Mouse (Mus musculus): ENCODE measurements around the gene Dscaml1. TPM values are rescaled to one million over a fixed set of nuclear protein-coding genes. Genes with fewer than 3 reads are reported as not detected.

Dscaml1 gene
- polyA plus RNA-seq, 1 experiment: not detected

DNA sequence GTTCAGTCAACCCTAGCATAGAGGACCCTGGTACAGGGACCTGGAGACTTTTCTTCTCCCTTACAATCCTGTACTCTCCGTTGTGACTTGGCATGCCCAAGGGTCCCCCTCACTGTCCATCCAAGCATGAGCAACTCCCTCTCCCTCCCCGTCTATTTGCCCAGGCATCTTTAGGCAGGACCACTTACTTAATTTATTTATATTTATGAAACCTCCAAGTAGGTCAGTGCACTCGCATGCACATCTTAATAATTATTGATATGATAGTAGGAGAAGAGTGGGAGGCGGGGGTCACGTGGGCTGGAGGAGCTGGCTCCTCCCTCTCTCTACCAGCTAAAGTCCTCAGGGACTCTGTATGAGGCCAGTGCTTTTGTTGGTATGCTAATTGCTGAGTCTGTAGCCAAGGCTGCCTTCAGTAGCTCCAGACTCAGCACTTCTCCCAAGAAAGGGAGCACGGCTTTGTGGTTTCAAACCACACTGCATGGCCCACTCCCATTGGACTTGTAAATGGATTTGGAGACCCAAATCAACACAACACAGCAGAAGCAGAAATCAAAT, 199.5 kb downstream of the Dscaml1 start:
- Histone ChIP-seq H3K27ac (ENCODE audit: insufficient read depth, low read length) (no peak overlapping the region), H3K4me3 (ENCODE audit: insufficient read depth, low read length) (no peak overlapping the region), H3K4me1 (ENCODE audit: control insufficient read depth, insufficient read depth, low read length) (no peaks in the 10 kb centered on the region)
- no peak for TF ChIP-seq CTCF (IDR thresholded peaks at IDR 0.05; ENCODE audit: borderline replicate concordance, insufficient read depth, low read length)
- no peak for TF ChIP-seq POLR2A (IDR thresholded peaks at IDR 0.05; ENCODE audit: low read depth, low read length)

DNA sequence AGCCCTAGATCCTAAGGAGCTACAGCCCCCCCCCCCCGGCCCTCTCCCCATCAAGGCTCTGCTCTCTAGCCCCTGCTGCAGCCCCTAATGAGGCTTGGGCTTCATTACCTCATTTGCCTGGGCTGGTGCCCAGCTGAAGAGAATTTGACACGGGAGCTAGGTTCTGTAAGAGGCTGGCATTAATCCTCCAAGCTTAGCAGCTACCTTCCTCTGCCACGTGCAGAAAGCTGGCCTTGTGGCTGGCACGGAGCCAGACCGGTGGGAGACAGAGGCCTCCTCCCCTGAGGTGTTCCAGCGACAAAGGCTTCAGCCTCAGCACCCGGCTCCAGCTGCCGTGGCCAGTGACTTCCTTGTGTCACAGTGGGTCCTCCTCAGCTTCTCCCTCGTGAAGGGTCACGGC, 206.1 kb downstream of the Dscaml1 start:
- H3K4me1 ChIP-seq (ENCODE audit: control insufficient read depth, insufficient read depth, low read length): peaks cover 2% of the 10 kb centered on the region; the same call in 1 of the 2 replicates
- no peak for TF ChIP-seq CTCF (IDR thresholded peaks at IDR 0.05; ENCODE audit: borderline replicate concordance, insufficient read depth, low read length)
- TF ChIP-seq POLR2A (IDR thresholded peaks at IDR 0.05; ENCODE audit: low read depth, low read length): no peak
- H3K4me3 ChIP-seq (ENCODE audit: insufficient read depth, low read length): no peak overlapping the region
- no peak overlapping the region for H3K27ac ChIP-seq (ENCODE audit: insufficient read depth, low read length)

DNA sequence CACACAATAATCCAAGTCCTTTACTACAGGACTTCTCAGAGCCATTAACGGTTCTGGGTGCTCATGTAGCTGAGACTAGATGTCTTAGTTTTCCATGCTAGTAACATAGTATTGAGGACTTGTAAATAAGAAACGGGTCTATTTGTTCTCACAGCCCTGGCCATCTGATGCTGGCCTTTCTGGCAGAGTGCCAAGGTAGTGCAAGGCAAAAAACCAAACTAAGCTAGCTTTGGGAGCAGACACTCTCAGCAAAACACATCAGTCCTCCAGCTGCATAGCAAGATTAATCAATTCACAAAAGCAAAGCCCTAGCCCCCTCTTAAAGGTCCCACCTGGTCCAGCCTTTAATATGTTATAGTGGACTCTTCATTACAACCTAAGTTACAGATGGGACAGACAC, 206.6 kb downstream of the Dscaml1 start:
- H3K4me1 ChIP-seq (ENCODE audit: control insufficient read depth, insufficient read depth, low read length): peaks cover 2% of the 10 kb centered on the region; the same call in 1 of the 2 replicates
- no peak overlapping the region for H3K4me3 ChIP-seq (ENCODE audit: insufficient read depth, low read length)
- no peak overlapping the region for H3K27ac ChIP-seq (ENCODE audit: insufficient read depth, low read length)
- TF ChIP-seq POLR2A (IDR thresholded peaks at IDR 0.05; ENCODE audit: low read depth, low read length): no peak
- TF ChIP-seq CTCF (IDR thresholded peaks at IDR 0.05; ENCODE audit: borderline replicate concordance, insufficient read depth, low read length): no peak

DNA sequence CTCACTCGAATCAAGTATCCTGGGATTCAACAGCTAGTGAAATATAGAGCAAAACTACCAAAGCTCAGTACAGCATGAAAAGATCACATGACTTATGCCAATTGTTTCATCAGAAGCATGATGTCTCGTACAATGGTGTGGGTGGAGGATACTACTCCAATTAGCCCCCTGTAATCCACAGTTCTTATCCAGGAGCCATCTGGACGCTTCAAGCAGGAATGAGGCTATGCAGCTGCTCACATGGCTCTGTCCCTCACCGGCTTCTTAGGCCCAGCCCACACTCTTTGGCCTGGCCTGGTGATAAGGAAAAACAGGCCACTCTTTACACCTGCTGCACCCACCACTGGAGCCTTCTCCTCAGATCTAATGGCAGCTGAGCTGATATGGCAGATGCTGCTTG, 208.6 kb downstream of the Dscaml1 start:
- H3K4me3 ChIP-seq (ENCODE audit: insufficient read depth, low read length): no peak overlapping the region
- no peak overlapping the region for H3K27ac ChIP-seq (ENCODE audit: insufficient read depth, low read length)
- TF ChIP-seq CTCF (IDR thresholded peaks at IDR 0.05; ENCODE audit: borderline replicate concordance, insufficient read depth, low read length) (no peak), POLR2A (IDR thresholded peaks at IDR 0.05; ENCODE audit: low read depth, low read length) (no peak)
- peaks cover 2% of the 10 kb centered on the region; the same call in 1 of the 2 replicates for H3K4me1 ChIP-seq (ENCODE audit: control insufficient read depth, insufficient read depth, low read length)

DNA sequence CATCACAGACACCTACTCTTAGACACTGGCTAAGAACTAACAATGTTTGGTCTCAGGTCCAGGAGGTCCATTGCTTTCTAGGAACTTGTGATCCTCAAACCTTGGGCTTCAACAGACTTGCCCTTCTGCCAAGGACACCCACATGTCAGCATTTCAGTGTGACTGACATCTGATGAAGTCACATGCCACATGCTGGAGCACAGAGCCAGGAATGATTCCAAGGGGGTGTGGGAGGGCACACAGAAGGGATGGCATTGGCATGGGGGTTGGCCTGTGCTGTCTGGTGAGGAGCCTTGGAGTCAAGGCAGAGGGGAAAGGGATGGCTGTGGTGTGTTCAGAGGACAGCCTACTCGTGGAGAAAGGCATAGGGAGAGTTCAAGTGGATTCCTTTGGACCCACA, 210.9 kb downstream of the Dscaml1 start:
- H3K27ac ChIP-seq (ENCODE audit: insufficient read depth, low read length): no peak overlapping the region
- peaks cover 2% of the 10 kb centered on the region; the same call in 1 of the 2 replicates for H3K4me1 ChIP-seq (ENCODE audit: control insufficient read depth, insufficient read depth, low read length)
- H3K4me3 ChIP-seq (ENCODE audit: insufficient read depth, low read length): no peak overlapping the region
- TF ChIP-seq POLR2A (IDR thresholded peaks at IDR 0.05; ENCODE audit: low read depth, low read length): no peak
- TF ChIP-seq CTCF (IDR thresholded peaks at IDR 0.05; ENCODE audit: borderline replicate concordance, insufficient read depth, low read length): no peak

DNA sequence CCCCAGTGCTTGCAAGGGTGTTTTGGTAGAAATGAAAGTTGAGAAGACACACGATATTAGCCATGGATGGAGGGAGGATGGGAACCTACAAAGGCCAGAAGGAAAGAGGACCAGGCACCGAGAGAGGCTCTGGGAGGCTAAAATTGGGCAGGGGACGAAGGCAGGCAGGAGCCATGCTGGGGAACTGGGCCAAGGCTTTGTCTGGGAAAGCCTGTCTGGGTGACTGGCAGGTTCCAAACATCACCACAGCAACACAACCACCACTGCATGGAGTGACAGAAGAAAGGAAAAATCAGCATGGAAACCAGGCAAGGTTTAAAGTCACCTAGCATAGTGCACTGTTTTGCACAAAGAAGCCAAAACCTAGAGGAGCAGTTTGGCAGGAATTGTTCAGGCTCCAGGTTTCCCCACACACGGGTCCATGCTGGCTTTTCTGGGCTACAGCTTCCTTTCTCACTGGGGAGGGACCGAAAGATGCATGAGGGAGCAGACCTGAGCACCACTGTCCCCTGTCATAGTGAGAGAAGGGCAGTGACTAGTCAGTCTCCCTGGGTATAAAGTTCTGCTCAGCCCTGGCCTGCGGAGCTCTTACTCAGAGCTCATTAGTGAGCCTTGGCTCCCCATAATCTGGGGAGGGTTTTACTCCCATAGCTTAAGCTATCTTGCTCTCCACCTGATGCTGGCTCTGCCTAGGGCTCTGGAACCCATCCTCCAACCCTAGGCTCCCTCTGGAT, 211.9 kb downstream of the Dscaml1 start:
- Histone ChIP-seq H3K4me3 (ENCODE audit: insufficient read depth, low read length) (no peak overlapping the region), H3K4me1 (ENCODE audit: control insufficient read depth, insufficient read depth, low read length) (no peaks in the 10 kb centered on the region; the same call in 1 of the 2 replicates), H3K27ac (ENCODE audit: insufficient read depth, low read length) (no peak overlapping the region)
- TF ChIP-seq POLR2A (IDR thresholded peaks at IDR 0.05; ENCODE audit: low read depth, low read length) (no peak), CTCF (IDR thresholded peaks at IDR 0.05; ENCODE audit: borderline replicate concordance, insufficient read depth, low read length) (no peak)

DNA sequence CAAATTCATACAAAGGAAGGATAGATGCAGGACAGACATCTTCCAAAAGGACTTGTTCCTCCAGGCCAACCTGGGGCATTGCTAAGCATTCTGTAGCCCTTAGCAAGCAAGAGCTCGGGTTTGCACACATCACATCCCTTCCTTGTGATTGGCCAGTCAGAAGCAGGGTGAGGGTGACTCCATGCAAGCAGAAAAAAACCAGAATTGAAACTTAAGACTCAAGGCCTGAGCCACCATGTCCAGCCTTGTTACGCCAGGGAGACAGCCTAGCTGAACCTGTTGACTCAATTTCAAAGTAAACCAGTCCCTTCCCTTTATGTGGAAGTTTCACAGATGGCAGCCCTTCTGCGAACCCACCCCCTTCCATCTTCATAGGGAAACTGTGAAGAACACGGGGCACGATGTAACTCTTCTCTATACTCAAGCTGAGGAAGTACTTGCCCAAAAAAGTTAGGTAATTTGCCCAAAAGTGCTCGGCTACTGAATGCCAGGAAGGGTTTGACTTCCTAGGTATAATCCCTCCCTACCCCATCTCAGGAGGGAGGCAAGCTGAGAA, 218.5 kb downstream of the Dscaml1 start:
- TF ChIP-seq CTCF (IDR thresholded peaks at IDR 0.05; ENCODE audit: borderline replicate concordance, insufficient read depth, low read length) (no peak), POLR2A (IDR thresholded peaks at IDR 0.05; ENCODE audit: low read depth, low read length) (no peak)
- no peak overlapping the region for H3K27ac ChIP-seq (ENCODE audit: insufficient read depth, low read length)
- H3K4me1 ChIP-seq (ENCODE audit: control insufficient read depth, insufficient read depth, low read length): no peaks in the 10 kb centered on the region

DNA sequence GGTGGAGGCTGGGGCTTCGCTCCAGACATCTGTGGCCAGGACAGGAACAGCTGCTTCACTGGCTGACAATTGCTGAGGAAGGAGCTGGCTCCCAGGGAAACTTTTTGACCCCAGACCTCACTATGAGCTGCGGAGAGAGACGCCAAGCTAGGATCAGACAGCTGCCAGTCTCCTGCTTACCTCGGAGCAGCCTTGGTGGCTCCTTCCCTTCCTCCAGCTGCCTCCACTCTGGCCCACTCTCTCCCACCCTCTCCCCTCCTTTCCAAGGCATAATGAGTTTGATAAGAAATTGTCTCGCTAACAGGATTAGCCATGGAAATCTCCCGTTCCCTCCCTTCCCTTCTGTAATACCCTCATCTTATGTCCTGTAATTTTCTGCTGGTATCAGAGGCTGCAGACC, 219.1 kb downstream of the Dscaml1 start:
- TF ChIP-seq POLR2A (IDR thresholded peaks at IDR 0.05; ENCODE audit: low read depth, low read length) (no peak), CTCF (IDR thresholded peaks at IDR 0.05; ENCODE audit: borderline replicate concordance, insufficient read depth, low read length) (no peak)
- no peak overlapping the region for H3K4me3 ChIP-seq (ENCODE audit: insufficient read depth, low read length)
- H3K4me1 ChIP-seq (ENCODE audit: control insufficient read depth, insufficient read depth, low read length): no peaks in the 10 kb centered on the region
- H3K27ac ChIP-seq (ENCODE audit: insufficient read depth, low read length): no peak overlapping the region

More for the DNA sequence above, 218.5 kb downstream of the Dscaml1 start:
- no peak overlapping the region for H3K4me3 ChIP-seq (ENCODE audit: insufficient read depth, low read length)

DNA sequence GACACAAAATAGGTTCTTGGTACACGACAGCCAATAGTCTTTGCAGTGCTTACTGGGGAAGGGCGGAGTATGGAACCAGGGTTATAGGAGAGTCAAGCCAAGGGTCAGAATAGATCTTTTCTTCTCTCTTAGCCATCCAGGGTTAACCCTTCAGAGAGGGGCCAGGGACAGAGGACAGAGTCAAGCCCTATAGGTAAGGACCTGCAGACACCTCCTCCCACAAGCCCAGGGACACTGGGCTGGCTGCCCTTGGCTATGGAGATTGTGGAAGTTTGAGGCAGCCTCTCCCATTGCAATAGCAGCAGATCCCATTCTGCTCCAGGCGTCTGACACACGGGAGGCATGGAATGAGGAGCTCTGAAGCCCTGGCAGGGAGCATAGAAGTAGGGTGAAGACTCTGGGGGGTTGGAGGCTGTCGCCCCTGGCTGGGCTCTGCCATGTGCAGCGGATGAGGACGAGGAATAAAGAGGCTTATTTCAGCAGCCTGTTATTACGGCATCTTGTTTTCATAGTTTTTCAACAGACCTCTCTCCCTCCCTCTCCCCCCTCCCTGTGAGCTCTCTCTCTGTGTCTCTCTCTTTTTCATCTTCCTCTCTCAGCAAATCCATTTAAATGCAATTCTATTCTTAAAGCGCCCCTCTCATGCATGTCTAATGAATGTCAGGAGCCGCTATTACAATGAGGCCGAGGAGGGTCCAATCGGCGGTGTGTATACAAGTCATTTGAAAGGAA, 224.8 kb downstream of the Dscaml1 start:
- Histone ChIP-seq H3K27ac (ENCODE audit: insufficient read depth, low read length) (no peak overlapping the region), H3K4me1 (ENCODE audit: control insufficient read depth, insufficient read depth, low read length) (no peaks in the 10 kb centered on the region), H3K4me3 (ENCODE audit: insufficient read depth, low read length) (no peak overlapping the region)
- TF ChIP-seq POLR2A (IDR thresholded peaks at IDR 0.05; ENCODE audit: low read depth, low read length): no peak
- no peak for TF ChIP-seq CTCF (IDR thresholded peaks at IDR 0.05; ENCODE audit: borderline replicate concordance, insufficient read depth, low read length)
